Mouse (Mus musculus) limb, embryonic 12.5 days (tissue): ENCODE measurements around the gene Kmt2b. TPM values are rescaled to one million over a fixed set of nuclear protein-coding genes. Genes with fewer than 3 reads are reported as not detected.
A peak's percentile ranks its signal among the peaks of the same experiment; 100 is the strongest.

Source experiments
- ATAC-seq: fragments of 200-750 bp; cut with Nextera tagmentation; 2 replicates; pipeline ENCODE4 v1.8.0; 2017; ENCODE audit warnings: low read depth, moderate TSS enrichment; ENCODE audit not compliant: insufficient number of reproducible peaks, insufficient read depth, low FRiP score, low TSS enrichment
- H3K27ac ChIP-seq: fragments of 300-500 bp; sonication (generic); 2 replicates; pipeline ENCODE4 v1.5.1; 2016; ENCODE audit warnings: mild to moderate bottlenecking, moderate library complexity
- H3K27me3 ChIP-seq: fragments of 300-500 bp; sonication (generic); 2 replicates; pipeline ENCODE4 v1.6.1; 2016; ENCODE audit warnings: mild to moderate bottlenecking, moderate library complexity
- H3K36me3 ChIP-seq: fragments of 300-500 bp; sonication (generic); 2 replicates; pipeline ENCODE4 v1.6.1; 2016; ENCODE audit warnings: mild to moderate bottlenecking, moderate library complexity
- H3K4me1 ChIP-seq: fragments of 300-500 bp; sonication (generic); replicated peaks from 2 replicates; pipeline ENCODE4 v1.6.1; 2016
- H3K4me2 ChIP-seq: fragments of 300-500 bp; sonication (generic); 2 replicates; pipeline ENCODE4 v1.6.1; 2016; ENCODE audit warnings: mild to moderate bottlenecking, moderate library complexity
- H3K4me3 ChIP-seq: fragments of 300-500 bp; sonication (generic); replicated peaks from 2 replicates; pipeline ENCODE4 v1.5.1; 2016; ENCODE audit warnings: mild to moderate bottlenecking
- H3K9ac ChIP-seq: fragments of 300-500 bp; sonication (generic); replicated peaks from 2 replicates; pipeline ENCODE4 v1.6.1; 2016; ENCODE audit warnings: mild to moderate bottlenecking, moderate library complexity
- H3K9me3 ChIP-seq: fragments of 300-500 bp; sonication (generic); 2 replicates; pipeline ENCODE4 v1.6.1; 2016; ENCODE audit warnings: mild to moderate bottlenecking, moderate library complexity
- WGBS: fragments of 180-500 bp; shearing (Covaris S2); methylation state at CpG from one replicate; pipeline ENCODE4 v1.1.7; 2016; 5-methylcytosine and 5-hydroxymethylcytosine counted together
- polyA plus RNA-seq: library from polyadenylated mRNA; unstranded; fragments of >200 nt; fragmentation: Nextera tagmentation; extraction: Ambion mirVana; gene quantifications from 2 replicates; pipeline ENCODE4 v1.2.1, GENCODE M21; 2016

Gene Kmt2b
- polyA plus RNA-seq, 1 experiment from 2014 or later: 11.0 TPM

DNA sequence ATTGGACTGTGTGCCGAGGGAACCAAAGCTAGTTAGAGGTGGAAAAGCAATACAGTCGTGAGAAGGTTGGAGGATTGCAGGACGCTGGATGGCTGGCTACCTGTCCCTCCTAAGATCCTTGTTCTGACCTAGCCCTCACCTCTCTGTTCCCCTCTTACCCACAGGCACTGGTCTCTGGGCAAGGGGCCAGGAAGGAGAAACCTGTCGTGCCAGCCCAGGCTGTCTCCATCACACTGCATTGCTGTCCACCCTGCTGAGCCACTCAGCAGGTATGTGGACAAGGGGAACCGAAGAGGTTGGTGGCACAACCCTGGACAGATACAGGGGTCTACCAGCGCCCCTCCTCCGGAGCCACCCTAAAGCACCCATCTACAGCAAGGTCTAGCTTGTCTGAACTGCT is 12.1 kb upstream of the Kmt2b start:
- H3K4me1 ChIP-seq: no peaks in the 10 kb centered on the region
- H3K36me3 ChIP-seq: no peaks in the 10 kb centered on the region
- no peak overlapping the region for H3K27ac ChIP-seq
- H3K4me2 ChIP-seq: no peak overlapping the region
- no peak for ATAC-seq
- H3K27me3 ChIP-seq: no peaks in the 10 kb centered on the region
- WGBS: 69% methylated on average over 7 of the region's 7 CpGs
- H3K9me3 ChIP-seq: 0 out of 2 replicates have a peak, but pooled peaks cover 4% of the 10 kb centered on the region
- no peak overlapping the region for H3K9ac ChIP-seq
- H3K4me3 ChIP-seq: no peak overlapping the region

DNA sequence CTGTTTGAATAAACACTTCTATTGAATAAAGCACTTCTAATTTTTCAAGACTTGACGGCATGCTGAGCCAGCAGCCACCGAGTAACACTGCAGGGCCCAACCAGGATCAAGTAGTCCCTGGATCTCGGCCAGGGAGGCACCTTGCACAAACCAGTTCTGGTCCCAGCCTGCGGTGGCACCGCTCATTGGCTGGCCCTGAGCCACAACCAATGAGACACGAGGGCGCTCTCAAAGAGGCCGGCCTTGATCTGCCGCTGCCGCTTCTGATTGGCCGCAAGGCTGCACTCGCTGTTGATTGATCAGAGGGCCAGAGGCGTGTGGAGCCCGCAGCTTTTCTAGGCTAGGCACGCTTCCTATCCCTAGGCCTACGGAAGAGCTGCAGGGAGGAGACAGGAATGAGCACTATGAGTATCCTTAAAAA is 11.4 kb upstream of the Kmt2b start:
- Histone ChIP-seq H3K4me2 (no peak overlapping the region), H3K9me3 (0 out of 2 replicates have a peak, but pooled peaks cover 4% of the 10 kb centered on the region), H3K27me3 (peaks cover 3% of the 10 kb centered on the region), H3K9ac (no peak overlapping the region), H3K36me3 (no peaks in the 10 kb centered on the region), H3K4me3 (no peak overlapping the region), H3K27ac (no peak overlapping the region), H3K4me1 (no peaks in the 10 kb centered on the region)
- peak; percentile 92 for ATAC-seq
- 3% methylated on average over 16 of the region's 16 CpGs for WGBS

DNA sequence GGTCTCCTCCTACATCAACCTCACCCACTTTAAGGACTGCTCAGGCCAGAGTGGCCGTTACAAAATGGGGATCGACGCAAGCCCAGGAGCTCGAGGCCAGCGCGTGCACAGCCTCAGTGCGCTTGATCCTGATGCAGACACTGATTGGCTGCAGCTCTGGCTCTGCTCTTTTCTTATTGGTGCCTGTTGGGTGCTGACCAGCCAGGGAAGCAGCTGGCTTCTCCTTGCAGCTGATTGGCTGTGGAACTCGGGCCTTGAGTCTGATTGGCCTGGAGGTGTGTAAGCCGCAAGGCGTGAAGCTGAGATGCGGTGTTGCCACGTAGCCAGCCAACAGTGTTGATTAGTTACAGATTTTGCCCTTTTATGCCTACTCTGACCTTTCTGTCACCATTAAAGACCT is 10.3 kb upstream of the Kmt2b start, which contains the start of gene Zbtb32:
Zbtb32 (minus strand) TSS at position 124 of the 400 bp plus-strand sequence.
- H3K4me3 ChIP-seq: no peak within 1 kb of the TSS

DNA sequence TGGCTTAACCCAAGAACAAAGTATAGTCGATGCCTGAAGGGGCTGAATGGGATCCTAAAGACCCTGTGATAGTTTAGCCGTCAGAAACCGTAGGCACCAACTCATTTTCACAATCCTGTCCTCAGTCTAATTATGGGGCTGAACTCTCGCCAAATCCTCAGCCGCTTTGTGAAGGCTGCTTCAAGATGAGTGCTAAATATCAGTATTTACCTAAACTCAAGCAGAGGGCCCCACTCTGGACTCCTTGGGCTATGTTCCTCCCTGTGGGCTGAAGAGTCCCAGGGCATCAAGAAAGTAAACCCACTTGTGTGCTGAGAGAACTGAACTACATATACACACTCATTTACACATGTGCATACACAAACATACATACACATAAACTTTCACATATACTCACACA is 8.3 kb upstream of the Kmt2b start:
- Histone ChIP-seq H3K9me3 (0 out of 2 replicates have a peak, but pooled peaks cover 2% of the 10 kb centered on the region), H3K27me3 (peaks cover 5% of the 10 kb centered on the region), H3K36me3 (no peaks in the 10 kb centered on the region), H3K27ac (no peak overlapping the region), H3K4me3 (no peak overlapping the region), H3K4me2 (no peak overlapping the region), H3K4me1 (no peaks in the 10 kb centered on the region), H3K9ac (no peak overlapping the region)
- ATAC-seq: no peak
- 77% methylated on average over 5 of the region's 5 CpGs for WGBS

More for the DNA sequence above, 10.3 kb upstream of the Kmt2b start, which contains the start of gene Zbtb32:
- WGBS: 92% methylated on average over 12 of the region's 12 CpGs
- peaks cover 5% of the 10 kb centered on the region for H3K27me3 ChIP-seq
- no peaks in the 10 kb centered on the region for H3K4me1 ChIP-seq
- H3K4me2 ChIP-seq: no peak within 1 kb of the TSS
- 0 out of 2 replicates have a peak, but pooled peaks cover 4% of the 10 kb centered on the region for H3K9me3 ChIP-seq
- H3K36me3 ChIP-seq: no peaks in the 10 kb centered on the region
- no peak for ATAC-seq
- H3K9ac ChIP-seq: no peak within 1 kb of the TSS
- no peak within 1 kb of the TSS for H3K27ac ChIP-seq

DNA sequence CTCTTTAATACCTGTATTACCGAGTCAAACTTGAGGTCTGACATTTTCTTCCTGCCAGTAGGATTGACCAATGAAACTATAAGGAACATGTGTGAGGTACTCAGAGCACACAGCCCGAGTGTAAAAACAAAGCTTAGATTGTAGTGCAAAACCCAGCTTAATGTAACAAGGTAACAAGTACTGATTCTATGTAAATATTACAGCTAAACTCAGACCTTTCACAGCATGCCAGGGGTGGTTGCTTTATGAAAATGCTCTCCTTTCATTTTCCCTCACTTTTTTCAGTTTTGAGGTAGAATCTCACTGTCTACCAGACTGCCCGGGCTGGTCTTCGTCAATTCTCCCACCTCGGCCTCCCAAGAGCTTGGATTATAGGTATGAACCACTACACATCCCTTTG is 7.6 kb upstream of the Kmt2b start:
- Histone ChIP-seq H3K9ac (no peak overlapping the region), H3K36me3 (no peaks in the 10 kb centered on the region), H3K4me2 (no peak overlapping the region), H3K4me1 (no peaks in the 10 kb centered on the region), H3K4me3 (no peak overlapping the region), H3K27me3 (peaks cover 5% of the 10 kb centered on the region), H3K27ac (no peak overlapping the region), H3K9me3 (no peaks in the 10 kb centered on the region)
- ATAC-seq: no peak
- WGBS: 80% methylated on average over 5 of the region's 5 CpGs

DNA sequence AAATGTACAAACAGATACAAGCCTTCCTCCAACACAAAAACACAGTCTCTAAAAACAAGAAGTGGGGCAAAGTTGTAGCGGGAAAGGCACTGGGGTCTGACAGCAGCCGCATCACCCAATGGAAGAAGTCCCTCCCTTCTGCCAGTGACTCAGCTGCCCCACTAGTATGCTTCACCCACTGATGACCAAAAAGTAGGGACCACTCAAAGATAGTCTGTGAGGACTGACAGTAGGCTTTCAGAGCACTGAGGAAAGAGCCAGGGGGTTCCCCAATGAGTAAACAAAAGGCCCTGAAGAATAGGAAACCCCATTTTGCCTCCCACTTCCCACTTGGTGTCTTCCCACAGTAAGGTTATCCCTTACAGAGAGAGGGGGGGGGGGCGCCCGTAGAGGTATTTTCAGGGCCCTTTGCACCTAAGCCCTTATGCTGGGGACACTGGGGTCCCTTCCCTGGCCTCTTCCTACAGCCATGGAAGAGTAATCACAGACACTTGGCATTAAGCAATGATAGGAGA is 6.0 kb upstream of the Kmt2b start:
- WGBS: 68% methylated on average over 4 of the region's 4 CpGs

DNA sequence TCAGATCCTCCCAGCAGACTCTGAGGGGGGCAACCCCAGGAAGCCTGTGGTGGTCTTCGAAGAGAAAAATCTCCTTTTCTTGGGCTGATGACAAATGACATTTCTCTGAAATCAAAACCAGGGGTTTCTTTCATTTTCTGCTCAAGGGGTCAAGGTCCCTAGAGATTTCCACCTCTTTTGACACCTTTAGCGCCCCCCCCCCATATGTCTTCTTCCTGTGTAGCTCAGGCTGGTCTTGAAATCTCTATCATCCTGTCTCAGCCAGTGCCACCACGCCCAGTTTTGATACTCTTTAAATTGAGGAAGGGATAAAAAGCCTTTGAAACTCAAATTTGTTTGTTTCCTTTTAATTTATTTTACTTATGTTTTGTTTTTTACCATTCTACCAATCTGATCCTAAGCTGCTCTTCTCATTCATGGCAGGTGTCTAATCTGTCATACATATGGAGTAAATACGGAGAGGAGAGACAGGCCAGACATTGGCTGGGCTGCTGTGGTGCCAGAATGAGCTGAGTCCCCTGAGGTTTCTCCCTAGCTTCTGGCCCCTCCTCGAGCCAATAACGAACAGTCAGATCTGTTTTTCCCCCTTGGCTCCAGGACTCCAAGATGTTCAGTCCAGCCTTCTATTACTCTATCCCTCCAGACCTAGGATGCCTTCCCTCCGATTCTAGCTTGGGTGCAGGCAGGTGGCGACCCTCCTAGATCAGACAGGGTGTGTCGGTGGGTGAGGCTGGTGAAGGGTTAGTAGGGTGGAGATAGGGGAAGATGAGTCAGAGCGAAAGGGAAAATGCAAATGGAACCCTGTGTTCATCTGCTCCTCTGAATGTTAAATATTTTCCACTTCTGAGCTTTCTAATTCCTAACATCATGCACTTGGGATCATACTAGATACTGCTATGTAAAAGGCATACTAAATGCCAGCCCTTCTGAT is 5.3 kb upstream of the Kmt2b start:
- ATAC-seq: no peak
- H3K9ac ChIP-seq: no peak overlapping the region
- H3K4me3 ChIP-seq: no peak overlapping the region
- H3K4me2 ChIP-seq: no peak overlapping the region
- H3K9me3 ChIP-seq: no peaks in the 10 kb centered on the region
- H3K36me3 ChIP-seq: no peaks in the 10 kb centered on the region
- no peak overlapping the region for H3K27ac ChIP-seq
- H3K27me3 ChIP-seq: peaks cover 5% of the 10 kb centered on the region
- 77% methylated on average over 10 of the region's 10 CpGs for WGBS
- H3K4me1 ChIP-seq: peaks cover 5% of the 10 kb centered on the region

More for the DNA sequence above, 6.0 kb upstream of the Kmt2b start:
- H3K9ac ChIP-seq: no peak overlapping the region
- no peaks in the 10 kb centered on the region for H3K36me3 ChIP-seq
- H3K4me2 ChIP-seq: no peak overlapping the region
- H3K9me3 ChIP-seq: no peaks in the 10 kb centered on the region
- ATAC-seq: no peak
- H3K27me3 ChIP-seq: peaks cover 5% of the 10 kb centered on the region
- peaks cover 5% of the 10 kb centered on the region for H3K4me1 ChIP-seq
- no peak overlapping the region for H3K4me3 ChIP-seq
- no peak overlapping the region for H3K27ac ChIP-seq

DNA sequence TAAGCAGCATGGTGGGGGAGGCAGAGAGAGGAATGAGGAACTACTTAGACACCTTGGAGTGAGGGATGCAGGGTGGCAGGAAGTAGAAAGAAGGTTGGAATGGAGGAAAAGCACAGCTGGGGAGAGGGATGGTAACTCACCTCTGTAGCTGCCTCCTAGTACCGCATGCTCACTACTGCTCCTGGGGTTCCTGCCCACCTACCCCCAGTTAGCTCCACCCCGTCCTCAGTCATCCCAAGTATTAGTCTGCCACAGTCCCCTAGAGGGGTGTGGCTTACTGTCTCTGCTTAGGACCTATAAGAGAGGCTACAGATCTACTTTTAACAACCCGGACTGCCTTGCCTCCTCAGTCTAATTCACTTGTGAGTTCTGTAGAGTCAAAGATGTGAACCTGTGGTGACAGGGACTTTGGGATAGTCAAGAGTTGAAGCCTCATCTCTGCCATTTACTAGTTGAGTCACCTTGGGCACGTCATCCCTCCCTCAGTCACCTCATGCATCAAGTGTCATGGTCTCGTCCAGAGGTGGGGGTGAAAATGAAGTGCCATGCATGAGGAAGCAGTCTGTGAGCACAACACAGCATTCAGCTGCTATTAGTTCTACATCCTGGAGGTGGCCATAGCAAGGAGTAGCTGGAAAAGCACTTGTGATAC is 4.4 kb upstream of the Kmt2b start:
- H3K4me2 ChIP-seq: no peak overlapping the region
- no peak for ATAC-seq
- no peaks in the 10 kb centered on the region for H3K36me3 ChIP-seq
- no peak overlapping the region for H3K9ac ChIP-seq
- H3K9me3 ChIP-seq: no peaks in the 10 kb centered on the region
- H3K4me1 ChIP-seq: peaks cover 5% of the 10 kb centered on the region
- H3K4me3 ChIP-seq: no peak overlapping the region
- H3K27me3 ChIP-seq: peaks cover 5% of the 10 kb centered on the region
- no peak overlapping the region for H3K27ac ChIP-seq
- 37% methylated on average over 5 of the region's 5 CpGs for WGBS

DNA sequence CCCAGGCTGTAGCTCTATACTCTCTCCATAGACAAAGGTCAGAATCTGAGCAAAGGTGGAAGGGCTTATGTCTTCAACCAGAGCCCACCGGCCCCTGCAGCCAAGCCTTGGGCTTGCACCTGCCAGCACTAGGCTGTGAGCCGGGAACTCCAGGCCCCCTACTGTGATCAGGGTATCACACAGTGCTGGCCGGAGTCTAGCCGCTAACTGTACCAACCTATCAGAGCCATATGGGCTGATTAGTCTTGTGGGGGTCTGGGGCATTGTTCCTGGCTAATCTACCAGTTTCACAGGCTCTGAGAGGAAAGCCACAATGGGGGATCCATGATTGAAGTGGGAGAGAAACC is 3.1 kb upstream of the Kmt2b start:
- H3K9ac ChIP-seq: no peak overlapping the region
- WGBS: 59% methylated on average over 4 of the region's 4 CpGs

DNA sequence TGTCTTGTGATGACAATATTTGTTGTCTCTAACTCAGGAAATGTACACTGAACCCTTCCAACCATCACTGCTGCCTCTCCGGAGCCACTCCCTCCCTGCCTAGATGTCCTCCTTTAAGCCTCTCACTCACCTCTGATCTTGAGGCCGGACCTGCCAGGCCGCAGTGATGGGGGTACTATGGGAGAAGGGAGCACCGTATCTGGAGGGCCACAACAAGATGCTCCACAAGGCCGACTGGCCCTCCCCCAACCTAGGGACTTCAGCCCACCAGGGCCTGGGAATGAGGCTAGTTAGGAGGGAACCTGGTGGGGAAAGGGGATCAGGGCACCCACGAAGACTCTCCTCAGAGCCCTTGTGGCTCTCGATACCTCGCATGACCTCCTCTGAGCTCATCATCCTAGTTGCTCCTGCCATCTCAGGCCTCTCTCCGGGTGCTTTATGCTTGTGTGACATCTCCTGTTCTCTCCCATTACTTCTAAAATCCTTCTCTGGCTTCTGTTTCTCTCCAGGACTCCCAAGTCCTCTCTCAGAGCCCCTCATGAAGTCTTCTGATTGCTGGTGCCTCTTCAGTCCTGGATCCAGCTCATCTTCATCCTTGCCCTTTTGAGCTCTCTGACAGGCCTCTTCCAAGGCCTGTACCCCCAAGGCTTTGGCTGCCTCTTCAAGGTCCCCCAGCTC is 2.5 kb upstream of the Kmt2b start:
- H3K4me3 ChIP-seq: no peak overlapping the region
- H3K36me3 ChIP-seq: peaks cover 8% of the 10 kb centered on the region
- ATAC-seq: no peak
- no peak overlapping the region for H3K27ac ChIP-seq
- H3K27me3 ChIP-seq: peaks cover 5% of the 10 kb centered on the region
- H3K9me3 ChIP-seq: no peaks in the 10 kb centered on the region
- WGBS: 86% methylated on average over 9 of the region's 9 CpGs
- H3K4me1 ChIP-seq: peaks cover 20% of the 10 kb centered on the region
- H3K9ac ChIP-seq: no peak overlapping the region; the same call in 1 of the 2 replicates
- H3K4me2 ChIP-seq: no peak overlapping the region

More for the DNA sequence above, 3.1 kb upstream of the Kmt2b start:
- H3K9me3 ChIP-seq: no peaks in the 10 kb centered on the region
- H3K36me3 ChIP-seq: peaks cover 3% of the 10 kb centered on the region
- peaks cover 5% of the 10 kb centered on the region for H3K27me3 ChIP-seq
- no peak overlapping the region for H3K27ac ChIP-seq
- no peak overlapping the region for H3K4me3 ChIP-seq
- H3K4me2 ChIP-seq: no peak overlapping the region
- peaks cover 17% of the 10 kb centered on the region for H3K4me1 ChIP-seq
- no peak for ATAC-seq
